Mouse (Mus musculus) ES-CJ7 (cell line): ENCODE measurements around the gene Creb1.
"Not testable (repeated sequence)": the region's sequence is repeated elsewhere in the genome, so short reads cannot be mapped to it uniquely, and the experiment has no call there.

ENCODE experiments used
- DNase-seq: peaks from one replicate; pipeline ENCODE4 v3.0.0; 2011; ENCODE audit warnings: low read depth, low spot score

Creb1 gene

GRCm38 (mm10) chr1:64616881-64617714, 84.7 kb downstream of the Creb1 start, which contains the start of gene Mettl21a:
TSS of gene Mettl21a (minus strand) at chr1:64617242.
- DNase-seq, result peak; percentile 94

- DNase-seq, result peak; percentile 89
Observed at GRCm38 (mm10) chr1:64617715-64617984, 85.2 kb downstream of the Creb1 start.

- DNase-seq, result no peak
Observed at GRCm38 (mm10) chr1:64618226-64618625, 85.8 kb downstream of the Creb1 start.

GRCm38 (mm10) chr1:64621116-64621515, 88.7 kb downstream of the Creb1 start:
- DNase-seq, result no peak

- peak; percentile 60 for DNase-seq
Observed at GRCm38 (mm10) chr1:64623558-64624435, 91.4 kb downstream of the Creb1 start.

GRCm38 (mm10) chr1:64625214-64625613, 92.8 kb downstream of the Creb1 start:
- DNase-seq, result no peak

- no peak for DNase-seq
Observed at GRCm38 (mm10) chr1:64631526-64631925, 99.1 kb downstream of the Creb1 start.

- DNase-seq, result no peak
Observed at GRCm38 (mm10) chr1:64633237-64633636, 100.8 kb downstream of the Creb1 start.

GRCm38 (mm10) chr1:64635624-64636023, 103.2 kb downstream of the Creb1 start:
- no peak for DNase-seq

GRCm38 (mm10) chr1:64639279-64639678, 106.8 kb downstream of the Creb1 start:
- DNase-seq, result no peak

- no peak for DNase-seq
Observed at GRCm38 (mm10) chr1:64641069-64641468, 108.6 kb downstream of the Creb1 start.

GRCm38 (mm10) chr1:64642541-64642940, 110.1 kb downstream of the Creb1 start:
- not testable (repeated sequence) for DNase-seq

- no peak for DNase-seq
Observed at GRCm38 (mm10) chr1:64644513-64644912, 112.1 kb downstream of the Creb1 start.

GRCm38 (mm10) chr1:64649362-64650124, 117.1 kb downstream of the Creb1 start:
- no peak for DNase-seq

GRCm38 (mm10) chr1:64653701-64654100, 121.3 kb downstream of the Creb1 start:
- DNase-seq, result no peak
